Comparison of ENCODE assay signal across 19 mouse cellular contexts in the genomic region with DNA sequence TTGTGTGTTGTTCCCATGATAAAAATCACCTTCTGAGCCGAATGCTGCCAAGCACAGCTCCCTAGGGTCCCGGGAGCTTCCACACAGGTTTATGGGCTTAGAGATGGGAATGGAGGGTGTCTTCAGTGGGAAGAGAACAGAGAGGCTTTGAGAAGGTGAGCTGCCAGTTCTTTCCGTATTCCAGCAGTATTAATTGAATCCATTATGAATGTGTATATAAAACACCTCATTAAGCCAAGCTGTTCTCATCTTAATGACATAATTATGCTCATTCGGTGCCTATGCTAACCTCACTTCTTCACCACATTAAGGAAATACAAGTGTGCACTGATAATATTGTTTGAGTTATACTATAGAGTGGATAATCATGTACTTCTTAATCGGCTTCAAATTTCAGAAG.
A peak's percentile ranks its signal among the peaks of the same experiment; 100 is the strongest.
DNase-seq lines count a peak whose midpoint lies in the region; ATAC-seq and TF ChIP-seq lines count a peak whose summit lies in the region.
"Had no signal": no experiment of that assay in that cellular context is flagged by ENCODE, and none has a peak within 500 bp of the region (broad histone marks: within the 10 kb centered on the region; RNA-seq: fewer than 3 reads in every experiment).

No protein-coding gene starts in this region.

- H3K9me3 ChIP-seq in forebrain, postnatal 0 days (ENCODE audit: low read length): no peaks in the 10 kb centered on the region
- no peaks in the 10 kb centered on the region for H3K9me3 ChIP-seq in forebrain, embryonic 15.5 days
- H3K9me3 ChIP-seq in hindbrain, embryonic 15.5 days: no peaks in the 10 kb centered on the region
- H3K9me3 ChIP-seq in hindbrain, embryonic 10.5 days: no peaks in the 10 kb centered on the region
- no peaks in the 10 kb centered on the region for H3K9me3 ChIP-seq in neural tube, embryonic 13.5 days
- H3K9me3 ChIP-seq: embryonic facial prominence, embryonic 13.5 days; heart, embryonic 13.5 days had no signal

- H3K4me2 ChIP-seq in forebrain, postnatal 0 days (ENCODE audit: low read depth): no peak overlapping the region
- no peak overlapping the region for H3K4me2 ChIP-seq in forebrain, embryonic 15.5 days (replicated peaks)
- no peak overlapping the region for H3K4me2 ChIP-seq in hindbrain, embryonic 15.5 days
- H3K4me2 ChIP-seq in neural tube, embryonic 13.5 days: no peak overlapping the region
- H3K4me2 ChIP-seq: embryonic facial prominence, embryonic 13.5 days; heart, embryonic 13.5 days had no signal

- no peak for DNase-seq in forebrain, postnatal 0 days
- DNase-seq in hindbrain, embryonic 10.5 days (ENCODE audit: low spot score): no peak
- DNase-seq in kidney, adult 18-20 months: no peak
- DNase-seq: adrenal gland, postnatal 14 days; cerebellum, adult 9-11 months; cerebellum, postnatal 36 days; gastrocnemius, adult 2 months; gastrocnemius, postnatal 25 days; heart, postnatal 4 days had no signal

- no peak overlapping the region for H3K4me3 ChIP-seq in forebrain, postnatal 0 days (ENCODE audit: low read depth, low read length)
- H3K4me3 ChIP-seq in forebrain, embryonic 15.5 days: no peak overlapping the region
- no peak overlapping the region for H3K4me3 ChIP-seq in hindbrain, embryonic 15.5 days
- H3K4me3 ChIP-seq in hindbrain, embryonic 10.5 days: no peak overlapping the region
- H3K4me3 ChIP-seq in neural tube, embryonic 13.5 days: no peak overlapping the region
- H3K4me3 ChIP-seq: embryonic facial prominence, embryonic 13.5 days; gastrocnemius, adult 2 months; heart, embryonic 13.5 days had no signal

- no peaks in the 10 kb centered on the region for H3K27me3 ChIP-seq in forebrain, postnatal 0 days (ENCODE audit: insufficient read depth, low read length)
- no peaks in the 10 kb centered on the region for H3K27me3 ChIP-seq in forebrain, embryonic 15.5 days
- no peaks in the 10 kb centered on the region for H3K27me3 ChIP-seq in hindbrain, embryonic 15.5 days
- peaks cover 7% of the 10 kb centered on the region; the same call in 1 of the 2 replicates for H3K27me3 ChIP-seq in hindbrain, embryonic 10.5 days (ENCODE audit: insufficient read depth, poor library complexity, severe bottlenecking)
- H3K27me3 ChIP-seq in neural tube, embryonic 13.5 days: no peaks in the 10 kb centered on the region
- H3K27me3 ChIP-seq: CH12.LX; embryonic facial prominence, embryonic 13.5 days had no signal

- H3K9ac ChIP-seq in forebrain, postnatal 0 days: no peak overlapping the region
- no peak overlapping the region for H3K9ac ChIP-seq in forebrain, embryonic 15.5 days (replicated peaks)
- H3K9ac ChIP-seq in hindbrain, embryonic 15.5 days: no peak overlapping the region
- H3K9ac ChIP-seq in neural tube, embryonic 13.5 days: no peak overlapping the region
- H3K9ac ChIP-seq: embryonic facial prominence, embryonic 13.5 days; heart, embryonic 13.5 days had no signal

- H3K36me3 ChIP-seq in forebrain, postnatal 0 days (ENCODE audit: insufficient read depth): no peaks in the 10 kb centered on the region
- H3K36me3 ChIP-seq in forebrain, embryonic 15.5 days: no peaks in the 10 kb centered on the region
- H3K36me3 ChIP-seq in hindbrain, embryonic 15.5 days: no peaks in the 10 kb centered on the region
- H3K36me3 ChIP-seq in hindbrain, embryonic 10.5 days: no peaks in the 10 kb centered on the region
- H3K36me3 ChIP-seq in neural tube, embryonic 13.5 days: no peaks in the 10 kb centered on the region
- H3K36me3 ChIP-seq: embryonic facial prominence, embryonic 13.5 days; heart, embryonic 13.5 days had no signal

- TF ChIP-seq CTCF in forebrain, postnatal 0 days (IDR thresholded peaks at IDR 0.05; ENCODE audit: low read depth): no peak

- no peaks in the 10 kb centered on the region for H3K4me1 ChIP-seq in forebrain, postnatal 0 days (ENCODE audit: insufficient read depth)
- H3K4me1 ChIP-seq in forebrain, embryonic 15.5 days: peaks cover 15% of the 10 kb centered on the region
- peaks cover 28% of the 10 kb centered on the region for H3K4me1 ChIP-seq in hindbrain, embryonic 15.5 days (replicated peaks)
- peaks cover 6% of the 10 kb centered on the region; the same call in 1 of the 2 replicates for H3K4me1 ChIP-seq in hindbrain, embryonic 10.5 days (replicated peaks)
- H3K4me1 ChIP-seq in neural tube, embryonic 13.5 days (replicated peaks): peaks cover 42% of the 10 kb centered on the region
- H3K4me1 ChIP-seq: embryonic facial prominence, embryonic 13.5 days had no signal

- WGBS in forebrain, postnatal 0 days: 36% methylated on average over 5 of the region's 5 CpGs
- WGBS in forebrain, embryonic 15.5 days: 36% methylated on average over 5 of the region's 5 CpGs
- WGBS in hindbrain, embryonic 15.5 days: 64% methylated on average over 5 of the region's 5 CpGs
- 86% methylated on average over 5 of the region's 5 CpGs for WGBS in hindbrain, embryonic 10.5 days
- WGBS in neural tube, embryonic 13.5 days: 52% methylated on average over 5 of the region's 5 CpGs

- no peak overlapping the region for H3K27ac ChIP-seq in forebrain, postnatal 0 days (ENCODE audit: low read depth, low read length)
- H3K27ac ChIP-seq in forebrain, embryonic 15.5 days (replicated peaks): no peak overlapping the region
- H3K27ac ChIP-seq in hindbrain, embryonic 15.5 days (replicated peaks): peak overlapping the region; percentile 50; the same call in 1 of the 2 replicates
- H3K27ac ChIP-seq in hindbrain, embryonic 10.5 days: no peak overlapping the region
- peak overlapping the region; percentile 78 for H3K27ac ChIP-seq in neural tube, embryonic 13.5 days (replicated peaks)
- H3K27ac ChIP-seq: embryonic facial prominence, embryonic 13.5 days; gastrocnemius, adult 2 months; heart, embryonic 13.5 days had no signal

- peak; percentile 10; the same call in 1 of the 2 replicates for ATAC-seq in forebrain, postnatal 0 days
- no peak for ATAC-seq in forebrain, embryonic 15.5 days (replicated peaks)
- no peak for ATAC-seq in hindbrain, embryonic 15.5 days (ENCODE audit: low FRiP score, low read depth)
- peak; percentile 59 for ATAC-seq in neural tube, embryonic 13.5 days (ENCODE audit: low read depth)
- ATAC-seq: activated CD4-positive, CD25-positive, alpha-beta regulatory T cell, adult 4 months; inflammation-experienced regulatory T-cells, adult 6 months; intestine, postnatal 0 days; Patski had no signal

Comparison
In these comparisons a context has a peak if more than half of its experiments do, and no peak if none do; other contexts are left out.
1. ATAC-seq: peak in forebrain, postnatal 0 days (single experiment) and neural tube, embryonic 13.5 days (single experiment); none in forebrain, embryonic 15.5 days (single experiment) and hindbrain, embryonic 15.5 days (single experiment).
2. H3K27ac ChIP-seq: peak in hindbrain, embryonic 15.5 days (single experiment) and neural tube, embryonic 13.5 days (single experiment); none in forebrain, postnatal 0 days (single experiment), forebrain, embryonic 15.5 days (single experiment) and hindbrain, embryonic 10.5 days (single experiment).